Mouse (Mus musculus) lung, adult 2 months (tissue): Measurements from ENCODE around the gene Cdk9. TPM values are rescaled to one million over a fixed set of nuclear protein-coding genes. Genes with fewer than 3 reads are reported as not detected.

ENCODE experiments used
- DNase-seq: peaks from one replicate; pipeline ENCODE4 v3.0.0; 2022
- H3K4me1 ChIP-seq: fragments of 200-500 bp; 2 replicates; pipeline ENCODE4 v1.6.1; 2011; ENCODE audit warnings: low read length; ENCODE audit not compliant: control insufficient read depth, insufficient read depth
- H3K4me3 ChIP-seq: fragments of 200-500 bp; replicated peaks from 2 replicates; pipeline ENCODE3; 2011; ENCODE audit warnings: low read depth, mild to moderate bottlenecking, control low read depth, low read length; ENCODE audit errors: extremely low read depth
- CTCF ChIP-seq: fragments of 200-500 bp; IDR thresholded peaks from 2 replicates; pipeline ENCODE4 v1.5.1; 2011; ENCODE audit warnings: mild to moderate bottlenecking, low read length, control low read depth; ENCODE audit not compliant: insufficient read depth
- POLR2A ChIP-seq: fragments of 200-500 bp; IDR thresholded peaks from 2 replicates; pipeline ENCODE4 v1.6.1; 2011; ENCODE audit warnings: low read depth, mild to moderate bottlenecking, control low read depth, low read length, borderline replicate concordance; ENCODE audit errors: extremely low read depth
- WGBS: fragments of 180-500 bp; shearing (Covaris S2); methylation state at CpG from one replicate; pipeline ENCODE4 v1.1.7; 2018; 5-methylcytosine and 5-hydroxymethylcytosine counted together
- polyA plus RNA-seq: library from polyadenylated mRNA; depleted of rRNA; stranded (reverse); fragments of >200 nt; gene quantifications from 2 replicates; pipeline ENCODE4 v1.2.3, GENCODE M21; 2012

Cdk9 gene
- polyA plus RNA-seq, 1 experiment = 137 TPM

DNA sequence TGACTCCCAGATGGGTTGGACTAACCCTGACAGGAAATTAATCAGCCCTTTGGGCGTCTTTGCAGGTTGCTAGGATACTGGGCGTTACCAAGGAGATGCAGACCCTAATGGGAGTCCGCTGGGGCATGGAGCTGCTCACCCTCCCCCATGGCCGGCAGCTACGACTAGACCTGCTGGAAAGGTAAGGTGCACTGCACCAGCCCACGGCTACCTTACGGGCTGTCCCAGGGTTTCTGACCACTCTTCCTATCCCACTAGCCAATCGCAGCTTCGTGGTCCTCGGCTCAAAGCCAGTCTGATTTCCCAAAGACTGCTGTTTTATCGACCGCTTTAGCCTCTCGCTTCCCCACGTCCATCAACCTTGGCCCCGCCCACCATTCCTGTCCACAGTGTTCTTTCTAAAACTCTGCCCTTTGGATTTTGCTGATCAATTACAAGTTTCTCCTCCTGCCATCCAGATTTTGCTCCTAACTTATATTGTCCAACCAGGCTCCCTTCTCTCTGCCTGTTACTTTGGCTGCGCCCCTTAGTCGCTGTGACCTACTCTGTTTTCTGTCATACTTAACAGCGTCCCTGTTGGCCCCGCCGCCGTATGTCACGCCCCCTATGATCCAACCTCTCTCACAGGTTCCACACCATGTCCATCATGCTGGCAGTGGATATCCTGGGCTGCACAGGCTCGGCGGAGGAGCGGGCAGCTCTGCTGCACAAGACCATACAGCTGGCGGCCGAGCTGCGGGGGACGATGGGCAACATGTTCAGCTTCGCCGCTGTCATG is 38.2 kb upstream of the Cdk9 start:
- DNase-seq = peak; percentile 79
- peak; percentile 48; the same call in 1 of the 2 replicates for TF ChIP-seq POLR2A
- TF ChIP-seq CTCF = no peak
- Histone ChIP-seq H3K4me3 (peak overlapping the region; percentile 44), H3K4me1 (no peaks in the 10 kb centered on the region)
- 58% methylated on average over 31 of the region's 31 CpGs for WGBS

GRCm38 (mm10) chr2:32750199-32750598 is 37.3 kb upstream of the Cdk9 start:
- WGBS = 74% methylated on average over 7 of the region's 7 CpGs
- H3K4me1 ChIP-seq = no peaks in the 10 kb centered on the region
- no peak overlapping the region for H3K4me3 ChIP-seq
- TF ChIP-seq CTCF (no peak), POLR2A (no peak)
- no peak for DNase-seq

DNA sequence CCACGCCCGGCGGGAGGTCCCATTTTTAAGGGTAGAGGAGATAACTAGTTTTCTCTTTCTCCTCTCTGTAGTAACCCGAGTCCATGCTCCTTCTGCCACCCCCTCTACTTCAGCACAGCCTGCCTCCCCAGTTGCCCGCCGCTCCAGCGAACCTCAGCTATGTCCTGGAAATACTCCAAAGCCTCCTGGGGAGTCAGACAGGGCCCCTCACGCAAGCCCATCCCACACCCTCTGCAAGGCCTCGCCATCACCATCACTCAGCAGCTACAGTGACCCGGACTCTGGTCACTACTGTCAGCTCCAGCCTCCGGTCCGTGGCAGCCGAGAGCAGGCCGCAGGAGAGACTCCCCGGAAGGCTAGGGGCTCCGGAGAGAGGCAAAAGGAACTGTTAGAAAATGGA is 36.2 kb upstream of the Cdk9 start:
- DNase-seq = no peak
- TF ChIP-seq CTCF (no peak), POLR2A (no peak)
- Histone ChIP-seq H3K4me1 (0 out of 2 replicates have a peak, but pooled peaks cover 2% of the 10 kb centered on the region), H3K4me3 (no peak overlapping the region)
- WGBS = 85% methylated on average over 16 of the region's 16 CpGs

GRCm38 (mm10) chr2:32744272-32744982 is 31.6 kb upstream of the Cdk9 start:
- DNase-seq = no peak
- WGBS = 53% methylated on average over 15 of the region's 15 CpGs
- TF ChIP-seq POLR2A (no peak), CTCF (no peak)
- Histone ChIP-seq H3K4me3 (no peak overlapping the region), H3K4me1 (peaks cover 11% of the 10 kb centered on the region)

- Histone ChIP-seq H3K4me3 (no peak overlapping the region), H3K4me1 (peaks cover 14% of the 10 kb centered on the region)
- TF ChIP-seq POLR2A = no peak
- TF ChIP-seq CTCF = no peak
- WGBS = 48% methylated on average over 18 of the region's 18 CpGs
- DNase-seq = no peak
Measured at GRCm38 (mm10) chr2:32742173-32742531, 29.3 kb upstream of the Cdk9 start.

- peak overlapping the region; percentile 30 for H3K4me3 ChIP-seq
- TF ChIP-seq POLR2A = no peak
- TF ChIP-seq CTCF = no peak
- DNase-seq = no peak
- WGBS = 25% methylated on average over 53 of the region's 58 CpGs
- peaks cover 16% of the 10 kb centered on the region for H3K4me1 ChIP-seq
Measured at GRCm38 (mm10) chr2:32741273-32742172, 28.6 kb upstream of the Cdk9 start.

GRCm38 (mm10) chr2:32740916-32741272 is 28.0 kb upstream of the Cdk9 start, which contains the start of gene 6330409D20Rik:
Gene 6330409D20Rik, minus strand, starts transcription at chr2:32741016.
- 23% methylated on average over 11 of the region's 11 CpGs for WGBS
- Histone ChIP-seq H3K4me3 (peak within 1 kb of the TSS; percentile 30), H3K4me1 (peaks cover 20% of the 10 kb centered on the region)
- TF ChIP-seq CTCF (no peak), POLR2A (no peak)
- no peak for DNase-seq

DNA sequence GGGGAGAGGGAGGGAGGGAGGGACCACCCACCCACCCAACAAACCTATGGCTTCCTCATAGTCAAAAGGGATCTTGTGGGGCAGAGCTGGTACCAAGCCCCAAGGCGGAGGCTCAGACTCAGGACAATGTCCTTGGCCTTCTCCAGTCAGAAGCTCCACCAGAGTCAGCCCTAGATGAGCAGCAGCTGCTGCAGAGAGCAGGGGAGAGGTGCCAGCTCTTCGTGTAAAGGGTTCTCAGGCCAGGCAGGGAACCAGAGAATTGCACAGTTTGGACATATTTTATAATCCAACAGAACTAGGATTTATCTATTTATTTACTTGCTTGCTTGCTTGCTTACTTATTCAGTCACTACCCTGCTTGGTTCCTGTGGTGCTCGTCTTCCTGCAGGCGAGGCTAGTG is 26.4 kb upstream of the Cdk9 start:
- TF ChIP-seq CTCF = no peak
- H3K4me3 ChIP-seq = no peak overlapping the region
- 37% methylated on average over 4 of the region's 4 CpGs for WGBS
- H3K4me1 ChIP-seq = peaks cover 28% of the 10 kb centered on the region
- DNase-seq = no peak

DNA sequence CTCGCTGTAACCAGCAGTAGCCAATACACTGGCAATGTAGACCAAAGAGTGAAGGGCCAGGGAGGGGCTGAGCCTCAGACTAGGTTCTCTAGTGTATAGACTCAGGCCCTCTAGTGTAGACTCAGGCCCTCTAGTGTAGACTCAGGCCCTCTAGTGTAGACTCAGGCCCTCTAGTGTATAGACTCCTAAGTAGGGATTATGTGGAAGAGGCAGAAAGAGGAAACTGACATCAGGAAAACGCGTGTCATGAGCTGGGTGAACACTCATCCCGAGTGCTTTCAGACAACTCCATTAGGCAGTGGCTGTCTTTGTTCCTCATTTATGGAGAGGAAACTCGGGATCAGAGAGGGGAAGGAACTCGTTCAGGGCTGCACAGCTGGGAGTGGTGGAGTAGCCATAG is 24.1 kb upstream of the Cdk9 start:
- no peak for DNase-seq
- H3K4me3 ChIP-seq = no peak overlapping the region
- H3K4me1 ChIP-seq = peaks cover 36% of the 10 kb centered on the region
- no peak for TF ChIP-seq CTCF
- no peak for TF ChIP-seq POLR2A
- 38% methylated on average over 6 of the region's 6 CpGs for WGBS
